Mouse (Mus musculus) testis, adult 2 months (tissue): ENCODE results near the gene Fam107b.

ENCODE experiments used
- CTCF ChIP-seq: fragments of 200-500 bp; IDR thresholded peaks from 2 replicates; pipeline ENCODE4 v1.5.1; 2012; ENCODE audit warnings: low read depth, mild to moderate bottlenecking, inconsistent platforms, low read length, moderate library complexity; ENCODE audit not compliant: control insufficient read depth, insufficient read depth, insufficient replicate concordance
- POLR2A ChIP-seq: fragments of 200-500 bp; IDR thresholded peaks from 2 replicates; pipeline ENCODE4 v1.6.1; 2012; ENCODE audit warnings: low read depth, mild to moderate bottlenecking, inconsistent platforms, low read length, moderate library complexity; ENCODE audit not compliant: control insufficient read depth

DNA sequence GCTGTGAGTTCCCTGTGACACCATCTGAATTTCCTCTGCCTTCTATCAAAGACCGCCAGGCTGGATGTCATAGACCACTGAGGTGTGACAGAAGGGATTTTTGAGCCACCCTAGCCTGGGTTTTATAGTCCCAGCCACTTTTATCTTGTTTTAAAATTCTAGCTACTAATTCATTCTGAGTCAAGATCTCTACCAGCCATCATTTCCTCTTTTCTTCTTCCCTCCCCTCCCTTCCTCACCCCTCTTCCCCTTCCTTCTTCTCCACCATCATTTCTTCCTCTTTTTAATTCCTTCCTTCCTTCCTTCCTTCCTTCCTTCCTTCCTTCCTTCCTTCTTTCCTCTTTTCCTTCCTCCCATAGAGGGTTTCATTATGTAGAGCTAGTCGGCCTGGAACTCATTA, 51.9 kb downstream of the Fam107b start:
- TF ChIP-seq CTCF (no peak), POLR2A (no peak)
